Mouse (Mus musculus) MEL (cell line): Measurements from ENCODE around the gene Fam185a. TPM values are rescaled to one million over a fixed set of nuclear protein-coding genes. Genes with fewer than 3 reads are reported as not detected.

Experiments used
- DNase-seq: peaks from one replicate; pipeline ENCODE4 v3.0.0; 2011; ENCODE audit warnings: low read depth, low spot score
- H3K27ac ChIP-seq: 2 replicates; pipeline ENCODE4 v1.5.1; 2012; ENCODE audit warnings: low read depth, mild to moderate bottlenecking, control low read depth, low read length, moderate library complexity; ENCODE audit not compliant: control insufficient read depth
- H3K27me3 ChIP-seq, 2 experiments: fragments of 150-350 bp in 1 of 2; sonication (generic) in 1 of 2; 2 replicates each; pipeline ENCODE4 v1.6.1; 2012; ENCODE audit warnings: low read length in 2 of 2, mild to moderate bottlenecking in 2 of 2, improper control_type of control experiment in 1 of 2, moderate library complexity in 1 of 2; ENCODE audit not compliant: insufficient read depth in 2 of 2, control insufficient read depth in 1 of 2
- H3K36me3 ChIP-seq, 2 experiments: 2 replicates each; pipeline ENCODE4 v1.6.1; 2012 to 2014; ENCODE audit warnings: low read length in 2 of 2, improper control_type of control experiment in 1 of 2, inconsistent platforms in 1 of 2, mild to moderate bottlenecking in 1 of 2; ENCODE audit not compliant: insufficient read depth in 2 of 2, control insufficient read depth in 1 of 2
- H3K4me1 ChIP-seq, 2 experiments: fragments of 150-350 bp in 1 of 2; sonication (generic) in 1 of 2; 2 replicates each; pipeline ENCODE4 v1.6.1; 2012; ENCODE audit warnings: low read length in 2 of 2, improper control_type of control experiment in 1 of 2, mild to moderate bottlenecking in 1 of 2; ENCODE audit not compliant: insufficient read depth in 2 of 2, control insufficient read depth in 1 of 2
- H3K4me3 ChIP-seq, 2 experiments: fragments of 150-350 bp in 1 of 2; sonication (generic) in 1 of 2; 2 replicates each; pipeline ENCODE4 v1.5.1; 2012; ENCODE audit warnings: low read depth in 2 of 2, low read length in 2 of 2, mild to moderate bottlenecking in 2 of 2, moderate library complexity in 2 of 2, control low read depth in 1 of 2, improper control_type of control experiment in 1 of 2; ENCODE audit not compliant: control insufficient read depth in 1 of 2, insufficient read depth in 1 of 2
- H3K79me2 ChIP-seq: 2 replicates; pipeline ENCODE4 v1.6.1; 2012; ENCODE audit warnings: mild to moderate bottlenecking, low read length, moderate library complexity; ENCODE audit not compliant: control insufficient read depth, poor library complexity, insufficient read depth
- H3K9ac ChIP-seq: 2 replicates; pipeline ENCODE4 v1.6.1; 2012; ENCODE audit warnings: low read depth, mild to moderate bottlenecking, control low read depth, low read length, moderate library complexity; ENCODE audit not compliant: control insufficient read depth, poor library complexity, severe bottlenecking
- H3K9me3 ChIP-seq: fragments of 150-350 bp; sonication (generic); replicated peaks from 2 replicates; pipeline ENCODE4 v1.6.1; 2012; ENCODE audit warnings: mild to moderate bottlenecking, low read length, improper control_type of control experiment, moderate library complexity; ENCODE audit not compliant: insufficient read depth
- CHD2 ChIP-seq: IDR thresholded peaks from 2 replicates; pipeline ENCODE4 v1.6.1; 2011; ENCODE audit warnings: low read length, improper control_type of control experiment
- EP300 ChIP-seq, 2 experiments: IDR thresholded peaks; 2 replicates each; pipeline ENCODE4 v1.6.1; 2011; ENCODE audit warnings: improper control_type of control experiment in 2 of 2, low read length in 2 of 2, low read depth in 1 of 2, mild to moderate bottlenecking in 1 of 2
- GATA1 ChIP-seq: IDR thresholded peaks from 2 replicates; pipeline ENCODE4 v1.6.1; 2011; ENCODE audit warnings: low read depth, low read length, improper control_type of control experiment
- KAT2A ChIP-seq: conservative IDR thresholded peaks from 2 replicates; pipeline ENCODE4 v1.6.1; 2012; ENCODE audit warnings: low read depth, low read length, improper control_type of control experiment, inconsistent platforms
- MAFK ChIP-seq: IDR thresholded peaks from 2 replicates; pipeline ENCODE4 v1.6.1; 2011; ENCODE audit warnings: low read depth, mild to moderate bottlenecking, low read length, improper control_type of control experiment, borderline replicate concordance
- MEF2A ChIP-seq: IDR thresholded peaks from 2 replicates; pipeline ENCODE4 v1.6.1; 2014; ENCODE audit warnings: low read depth, mild to moderate bottlenecking, inconsistent platforms, low read length, improper control_type of control experiment; ENCODE audit not compliant: poor library complexity, insufficient replicate concordance, severe bottlenecking; ENCODE audit errors: extremely low read depth
- MYB ChIP-seq: IDR thresholded peaks from 2 replicates; pipeline ENCODE4 v1.6.1; 2011; ENCODE audit warnings: mild to moderate bottlenecking, low read depth, low read length, improper control_type of control experiment
- NELFE ChIP-seq: IDR thresholded peaks from 2 replicates; pipeline ENCODE4 v1.6.1; 2011; ENCODE audit warnings: low read depth, low read length, improper control_type of control experiment
- NRF1 ChIP-seq: IDR thresholded peaks from 2 replicates; pipeline ENCODE4 v1.6.1; 2014; ENCODE audit warnings: low read depth, mild to moderate bottlenecking, inconsistent platforms, low read length, improper control_type of control experiment, moderate library complexity; ENCODE audit not compliant: poor library complexity, insufficient read depth, severe bottlenecking
- POLR2AphosphoS5 ChIP-seq: IDR thresholded peaks from 2 replicates; pipeline ENCODE4 v1.6.1; 2012; ENCODE audit warnings: low read depth, borderline replicate concordance, mild to moderate bottlenecking, inconsistent platforms, low read length, moderate library complexity, mixed read lengths
- SIN3A ChIP-seq: IDR thresholded peaks from 2 replicates; pipeline ENCODE4 v1.6.1; 2012; ENCODE audit warnings: low read length, improper control_type of control experiment, inconsistent platforms
- TAL1 ChIP-seq: IDR thresholded peaks from 2 replicates; pipeline ENCODE4 v1.6.1; 2012; ENCODE audit warnings: mild to moderate bottlenecking, inconsistent platforms, low read length, moderate library complexity, mixed read lengths
- TBP ChIP-seq: IDR thresholded peaks from 2 replicates; pipeline ENCODE4 v1.8.0; 2011; ENCODE audit warnings: low read depth, low read length, improper control_type of control experiment
- TCF12 ChIP-seq: IDR thresholded peaks from 2 replicates; pipeline ENCODE4 v1.6.1; 2014; ENCODE audit warnings: low read depth, mild to moderate bottlenecking, inconsistent platforms, low read length, improper control_type of control experiment, moderate library complexity
- UBTF ChIP-seq: IDR thresholded peaks from 2 replicates; pipeline ENCODE4 v1.6.1; 2012; ENCODE audit warnings: low read depth, mild to moderate bottlenecking, inconsistent platforms, low read length, improper control_type of control experiment, moderate library complexity, borderline replicate concordance; ENCODE audit not compliant: insufficient read depth
- USF2 ChIP-seq, 2 experiments: IDR thresholded peaks; 2 replicates each; pipeline ENCODE4 v1.6.1; 2011 to 2012; ENCODE audit warnings: improper control_type of control experiment in 2 of 2, low read length in 2 of 2, borderline replicate concordance in 1 of 2, inconsistent platforms in 1 of 2, low read depth in 1 of 2, mild to moderate bottlenecking in 1 of 2; ENCODE audit not compliant: insufficient read depth in 1 of 2
- ZNF384 ChIP-seq: IDR thresholded peaks from 2 replicates; pipeline ENCODE4 v1.6.1; 2012; ENCODE audit warnings: low read depth, mild to moderate bottlenecking, inconsistent platforms, low read length, improper control_type of control experiment
- polyA plus RNA-seq, 2 experiments: library from polyadenylated mRNA; stranded (reverse) in 1 of 2; unstranded in 1 of 2; fragments of >175 nt in 1 of 2; fragments of >200 nt in 1 of 2; gene quantifications; 2 replicates each; pipeline versions ENCODE4 v1.2.1 to v1.2.4; 2012; ENCODE audit warnings: low replicate concordance in 2 of 2, low read depth in 1 of 2; ENCODE audit not compliant: insufficient read length in 2 of 2, insufficient read depth in 1 of 2, missing spikeins in 1 of 2
- total RNA-seq: library from RNA; depleted of rRNA; stranded (reverse); fragments of 300-350 nt; gene quantifications from 2 replicates; pipeline ENCODE4 v1.2.3, GENCODE M21; 2012

Gene Fam185a
- total and polyA plus RNA-seq, 3 experiments: 20.2 to 28.3 TPM; not detected in 1

- Histone ChIP-seq H3K9me3 (no peaks in the 10 kb centered on the region), H3K36me3 (peaks cover 0 to 32% of the 10 kb centered on the region in 2 experiments; a peak in 2 of 4 replicates), H3K4me1 (peaks cover 19 to 29% of the 10 kb centered on the region in 2 experiments), H3K79me2 (no peaks in the 10 kb centered on the region; the same call in 1 of the 2 replicates), H3K9ac (no peak overlapping the region), H3K4me3 (no peak overlapping the region), H3K27me3 (no peaks in the 10 kb centered on the region), H3K27ac (no peak overlapping the region)
- no peak for DNase-seq
- TF ChIP-seq TCF12 (no peak), POLR2AphosphoS5 (no peak), UBTF (no peak), TAL1 (no peak), MEF2A (no peak), TBP (no peak), USF2 (IDR thresholded peaks at IDR 0.05; ENCODE audit: borderline replicate concordance in 1 of 2, insufficient read depth in 1 of 2, low read depth in 1 of 2, low read length in 2 of 2) (no peak), KAT2A (no peak), GATA1 (no peak), CHD2 (no peak), EP300 (IDR thresholded peaks at IDR 0.05; ENCODE audit: low read depth in 1 of 2, low read length in 2 of 2) (no peak), SIN3A (no peak), MYB (no peak), MAFK (no peak), ZNF384 (no peak)
Observed at GRCm38 (mm10) chr5:21381986-21382385, 42.8 kb upstream of the Fam185a start.

- no peak for TF ChIP-seq NRF1
- no peak for TF ChIP-seq NELFE
- TF ChIP-seq, all 39 proteins: peak for 0
- no peak for DNase-seq
- Histone ChIP-seq H3K79me2 (no peaks in the 10 kb centered on the region; the same call in 1 of the 2 replicates), H3K27me3 (no peaks in the 10 kb centered on the region), H3K4me1 (peaks cover 22 to 31% of the 10 kb centered on the region in 2 experiments), H3K9ac (no peak overlapping the region), H3K36me3 (peaks cover 0 to 37% of the 10 kb centered on the region in 2 experiments; a peak in 2 of 4 replicates), H3K27ac (no peak overlapping the region), H3K4me3 (no peak overlapping the region), H3K9me3 (no peaks in the 10 kb centered on the region)
Observed at GRCm38 (mm10) chr5:21382678-21383077, 42.1 kb upstream of the Fam185a start.
